Mouse (Mus musculus) hindbrain, embryonic 12.5 days (tissue): ENCODE data around the gene Fam171b. TPM values are rescaled to one million over a fixed set of nuclear protein-coding genes. Genes with fewer than 3 reads are reported as not detected.

Experiments
- ATAC-seq: fragments of 200-750 bp; cut with Nextera tagmentation; 2 replicates; pipeline ENCODE4 v1.8.0; 2017; ENCODE audit warnings: moderate TSS enrichment; ENCODE audit not compliant: low FRiP score
- H3K27ac ChIP-seq: fragments of 300-500 bp; sonication (generic); 2 replicates; pipeline ENCODE4 v1.5.1; 2016; ENCODE audit warnings: mild to moderate bottlenecking
- H3K27me3 ChIP-seq: fragments of 300-500 bp; sonication (generic); 2 replicates; pipeline ENCODE4 v1.6.1; 2016; ENCODE audit warnings: mild to moderate bottlenecking
- H3K36me3 ChIP-seq: fragments of 300-500 bp; sonication (generic); 2 replicates; pipeline ENCODE4 v1.6.1; 2016; ENCODE audit warnings: mild to moderate bottlenecking
- H3K4me1 ChIP-seq: fragments of 300-500 bp; sonication (generic); 2 replicates; pipeline ENCODE4 v1.6.1; 2016
- H3K4me2 ChIP-seq: fragments of 300-500 bp; sonication (generic); replicated peaks from 2 replicates; pipeline ENCODE4 v1.6.1; 2016; ENCODE audit warnings: mild to moderate bottlenecking
- H3K4me3 ChIP-seq: fragments of 300-500 bp; sonication (generic); 2 replicates; pipeline ENCODE4 v1.5.1; 2016; ENCODE audit warnings: mild to moderate bottlenecking
- H3K9ac ChIP-seq: fragments of 300-500 bp; sonication (generic); 2 replicates; pipeline ENCODE4 v1.6.1; 2016; ENCODE audit warnings: mild to moderate bottlenecking, moderate library complexity
- H3K9me3 ChIP-seq: fragments of 300-500 bp; sonication (generic); replicated peaks from 2 replicates; pipeline ENCODE4 v1.6.1; 2016; ENCODE audit warnings: mild to moderate bottlenecking
- WGBS: fragments of 180-500 bp; shearing (Covaris S2); methylation state at CpG from one replicate; pipeline ENCODE4 v1.1.7; 2016; 5-methylcytosine and 5-hydroxymethylcytosine counted together
- polyA plus RNA-seq: library from polyadenylated mRNA; unstranded; fragments of >200 nt; fragmentation: Nextera tagmentation; extraction: Ambion mirVana; gene quantifications from 2 replicates; pipeline ENCODE4 v1.2.1, GENCODE M21; 2016

Gene Fam171b
- polyA plus RNA-seq = 53.2 and 55.9 TPM in 2 replicates

- Histone ChIP-seq H3K4me2 (peak within 1 kb of the TSS; percentile 68), H3K4me1 (peaks cover 22% of the 10 kb centered on the region), H3K36me3 (no peaks in the 10 kb centered on the region), H3K27me3 (no peaks in the 10 kb centered on the region), H3K9ac (peak within 1 kb of the TSS; percentile 91), H3K9me3 (no peaks in the 10 kb centered on the region), H3K27ac (peak within 1 kb of the TSS; percentile 98), H3K4me3 (peak within 1 kb of the TSS; percentile 85)
- ATAC-seq = peak; percentile 94
- WGBS = under 1% methylated on average over 57 of the region's 63 CpGs
Observed at GRCm38 (mm10) chr2:83812483-83813272, at the start of gene Fam171b. Gene Fam171b (plus strand): TSS chr2:83812636.

GRCm38 (mm10) chr2:83766058-83766457 lies 46.4 kb upstream of the Fam171b start:
- 75% methylated on average over 6 of the region's 6 CpGs for WGBS
- Histone ChIP-seq H3K4me1 (no peaks in the 10 kb centered on the region), H3K27ac (no peak overlapping the region), H3K27me3 (no peaks in the 10 kb centered on the region), H3K9ac (no peak overlapping the region), H3K9me3 (no peaks in the 10 kb centered on the region), H3K36me3 (no peaks in the 10 kb centered on the region), H3K4me2 (no peak overlapping the region), H3K4me3 (no peak overlapping the region)
- ATAC-seq = no peak

GRCm38 (mm10) chr2:83766878-83767277 lies 45.6 kb upstream of the Fam171b start:
- Histone ChIP-seq H3K4me2 (no peak overlapping the region), H3K4me1 (no peaks in the 10 kb centered on the region), H3K36me3 (no peaks in the 10 kb centered on the region), H3K9me3 (no peaks in the 10 kb centered on the region), H3K9ac (no peak overlapping the region), H3K27me3 (no peaks in the 10 kb centered on the region), H3K4me3 (no peak overlapping the region), H3K27ac (no peak overlapping the region)
- no peak for ATAC-seq
- 83% methylated on average over 1 of the region's 1 CpGs for WGBS

DNA sequence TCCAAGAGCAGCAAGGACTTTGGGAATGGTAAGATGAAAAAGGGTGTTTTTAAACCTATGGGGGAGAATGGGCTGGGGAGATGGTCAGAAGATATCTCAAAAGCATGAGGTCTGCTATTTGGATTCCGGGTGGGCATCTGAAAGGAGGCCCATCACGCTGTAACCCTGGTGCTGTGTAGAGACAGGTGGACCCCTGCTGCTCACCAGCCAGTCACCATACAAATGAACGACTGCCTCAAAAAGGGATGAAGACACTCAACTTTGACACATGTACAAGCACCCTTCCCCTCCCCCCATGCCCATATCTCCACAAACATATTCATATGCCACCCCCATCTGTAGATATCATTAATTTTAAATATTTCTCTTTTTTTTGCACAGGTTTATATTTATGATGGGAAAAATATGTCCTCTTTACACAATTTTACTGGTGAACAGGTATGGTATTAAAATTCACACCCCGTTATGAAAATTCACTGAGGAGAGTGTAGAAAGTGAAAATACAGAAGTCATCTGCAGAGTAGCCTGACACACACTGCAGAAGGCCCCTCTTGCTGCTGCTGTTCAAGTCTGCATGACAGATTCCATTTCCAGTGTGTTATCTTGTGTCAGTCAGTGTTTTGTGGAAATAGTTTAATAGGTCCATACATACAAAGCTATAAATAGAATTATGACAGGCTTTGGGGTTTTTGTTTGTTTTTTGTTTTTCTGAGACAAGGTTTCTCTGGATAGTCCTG lies 44.0 kb upstream of the Fam171b start:
- H3K4me3 ChIP-seq = no peak overlapping the region
- 87% methylated on average over 4 of the region's 4 CpGs for WGBS
- H3K36me3 ChIP-seq = peaks cover 6% of the 10 kb centered on the region; the same call in 1 of the 2 replicates
- no peaks in the 10 kb centered on the region for H3K9me3 ChIP-seq
- no peak overlapping the region for H3K27ac ChIP-seq
- H3K4me1 ChIP-seq = no peaks in the 10 kb centered on the region
- no peak for ATAC-seq
- no peaks in the 10 kb centered on the region for H3K27me3 ChIP-seq
- H3K4me2 ChIP-seq = no peak overlapping the region
- no peak overlapping the region for H3K9ac ChIP-seq

- WGBS = 68% methylated on average over 7 of the region's 7 CpGs
- Histone ChIP-seq H3K27me3 (no peaks in the 10 kb centered on the region), H3K9ac (no peak overlapping the region), H3K9me3 (no peaks in the 10 kb centered on the region), H3K4me3 (no peak overlapping the region), H3K4me2 (no peak overlapping the region), H3K36me3 (peaks cover 6% of the 10 kb centered on the region; the same call in 1 of the 2 replicates), H3K27ac (no peak overlapping the region), H3K4me1 (no peaks in the 10 kb centered on the region)
- peak; percentile 67; the same call in 1 of the 2 replicates for ATAC-seq
Observed at GRCm38 (mm10) chr2:83771155-83771812, 41.2 kb upstream of the Fam171b start.

DNA sequence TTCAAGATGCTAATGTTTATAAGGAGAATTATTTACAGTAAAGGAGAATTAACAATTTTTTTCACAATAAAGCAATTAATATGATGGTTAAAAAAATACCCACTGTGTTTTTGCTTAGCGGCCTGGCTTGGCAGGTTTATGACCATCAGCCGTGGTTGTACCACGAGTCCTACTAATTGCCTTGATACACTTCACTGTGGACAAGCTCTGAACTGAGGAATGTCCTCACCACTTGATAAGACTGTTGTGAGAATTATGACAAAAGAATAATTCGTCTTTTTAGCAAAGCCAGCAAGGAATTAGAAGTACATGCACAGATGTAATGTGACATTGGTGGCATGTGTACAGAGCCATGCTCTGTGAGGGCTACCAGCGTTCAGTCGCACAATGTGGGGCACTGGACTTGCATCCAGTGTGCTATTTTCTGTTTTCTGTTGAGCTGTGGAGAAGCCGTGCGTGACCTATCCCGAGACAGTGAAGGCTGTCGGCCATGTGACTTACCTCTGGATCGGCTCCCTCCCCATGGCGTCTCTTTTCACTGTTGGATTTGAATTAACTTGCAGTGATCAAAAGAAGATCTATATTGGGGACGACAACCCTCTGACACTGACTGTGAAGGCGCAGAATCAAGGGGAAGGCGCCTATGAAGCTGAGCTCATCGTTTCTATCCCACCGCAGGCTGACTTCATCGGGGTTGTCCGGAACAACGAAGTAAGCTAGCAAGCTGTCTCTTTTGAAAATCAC lies 20.9 kb upstream of the Fam171b start:
- Histone ChIP-seq H3K9ac (no peak overlapping the region), H3K36me3 (peaks cover 9% of the 10 kb centered on the region), H3K9me3 (no peaks in the 10 kb centered on the region), H3K4me1 (no peaks in the 10 kb centered on the region), H3K27ac (no peak overlapping the region), H3K27me3 (no peaks in the 10 kb centered on the region), H3K4me2 (no peak overlapping the region; the same call in 1 of the 2 replicates), H3K4me3 (no peak overlapping the region)
- WGBS = 72% methylated on average over 20 of the region's 20 CpGs
- ATAC-seq = peak; percentile 89

DNA sequence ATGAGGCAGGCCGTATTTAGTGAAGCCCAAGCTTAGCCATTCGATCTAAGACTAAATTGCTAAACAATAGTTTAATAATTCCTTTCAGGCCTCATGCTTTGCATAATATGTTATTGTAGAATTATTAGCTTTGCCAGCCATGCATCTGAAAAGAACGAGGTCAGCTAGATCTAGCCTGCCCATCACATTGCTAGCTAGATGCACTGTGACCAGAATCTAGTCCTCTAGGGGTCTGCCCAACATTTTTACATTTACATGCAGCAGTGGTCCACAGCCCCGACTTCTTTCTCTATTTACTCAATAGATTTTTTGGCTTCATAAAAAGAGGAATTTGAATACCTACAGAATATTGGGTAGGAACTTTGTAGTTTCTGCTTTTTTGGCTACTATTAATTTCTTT lies 20.3 kb upstream of the Fam171b start:
- peak; percentile 53; the same call in 1 of the 2 replicates for ATAC-seq
- no peaks in the 10 kb centered on the region for H3K4me1 ChIP-seq
- WGBS = 73% methylated on average over 4 of the region's 4 CpGs
- H3K4me2 ChIP-seq = no peak overlapping the region; the same call in 1 of the 2 replicates
- H3K9me3 ChIP-seq = no peaks in the 10 kb centered on the region
- H3K27me3 ChIP-seq = no peaks in the 10 kb centered on the region
- H3K9ac ChIP-seq = no peak overlapping the region
- peaks cover 12% of the 10 kb centered on the region for H3K36me3 ChIP-seq
- H3K4me3 ChIP-seq = no peak overlapping the region
- no peak overlapping the region for H3K27ac ChIP-seq

DNA sequence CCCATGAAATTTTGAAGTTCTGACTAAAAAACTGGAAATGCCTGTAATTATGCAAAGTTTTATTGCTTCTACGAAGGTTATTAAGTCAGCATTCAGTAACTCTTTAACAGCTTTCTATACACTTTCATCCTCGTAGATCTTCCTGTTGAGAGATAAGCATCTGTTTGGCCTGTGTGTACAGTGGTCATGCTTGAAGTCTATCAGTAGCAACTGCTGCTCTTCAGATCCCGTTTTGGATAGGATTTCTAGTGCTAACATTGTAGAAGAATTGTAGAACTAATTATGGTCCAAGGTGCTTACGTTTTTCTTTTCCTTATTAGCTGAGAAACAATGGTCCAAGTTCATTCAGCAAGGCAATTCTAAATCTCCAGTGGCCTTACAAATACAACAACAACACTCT lies 16.7 kb upstream of the Fam171b start:
- WGBS = 89% methylated on average over 4 of the region's 4 CpGs
- peaks cover 8% of the 10 kb centered on the region for H3K36me3 ChIP-seq
- H3K4me1 ChIP-seq = no peaks in the 10 kb centered on the region
- no peak overlapping the region for H3K4me3 ChIP-seq
- H3K9me3 ChIP-seq = no peaks in the 10 kb centered on the region
- no peak overlapping the region for H3K4me2 ChIP-seq
- H3K27me3 ChIP-seq = no peaks in the 10 kb centered on the region
- no peak overlapping the region for H3K27ac ChIP-seq
- no peak overlapping the region for H3K9ac ChIP-seq
- ATAC-seq = no peak

DNA sequence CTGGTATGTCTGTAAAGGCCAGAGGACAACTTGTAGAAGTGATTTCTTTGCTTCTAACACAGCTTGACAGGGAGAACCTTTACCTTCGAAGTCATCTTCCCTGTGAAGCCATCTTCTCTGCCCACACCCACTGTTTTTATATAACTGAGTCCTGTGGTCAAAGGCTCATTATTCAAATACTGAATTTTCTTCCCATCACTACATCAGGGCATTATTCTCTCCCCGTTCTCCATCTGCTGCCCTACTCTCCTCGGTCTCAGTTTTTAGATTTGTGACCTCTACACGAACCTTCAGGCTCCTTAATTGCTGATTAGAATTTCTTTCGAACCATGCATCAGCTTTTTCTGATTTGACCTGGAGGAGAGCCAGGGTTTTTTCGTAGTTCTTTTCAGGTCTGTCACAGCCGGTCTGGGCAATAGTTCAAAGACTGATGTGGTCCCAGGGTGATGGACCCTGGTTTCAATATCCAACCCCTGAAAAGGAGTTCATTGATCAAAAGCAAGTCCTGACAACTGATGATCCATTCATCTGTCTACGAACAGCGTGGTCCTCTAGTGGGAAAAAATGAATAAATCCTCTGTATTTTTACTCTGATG lies 14.4 kb upstream of the Fam171b start:
- H3K4me3 ChIP-seq = no peak overlapping the region
- no peak overlapping the region for H3K9ac ChIP-seq
- no peaks in the 10 kb centered on the region for H3K4me1 ChIP-seq
- H3K9me3 ChIP-seq = no peaks in the 10 kb centered on the region
- H3K36me3 ChIP-seq = peaks cover 18% of the 10 kb centered on the region
- no peak for ATAC-seq
- no peaks in the 10 kb centered on the region for H3K27me3 ChIP-seq
- 54% methylated on average over 9 of the region's 9 CpGs for WGBS
- H3K27ac ChIP-seq = no peak overlapping the region
- no peak overlapping the region for H3K4me2 ChIP-seq

DNA sequence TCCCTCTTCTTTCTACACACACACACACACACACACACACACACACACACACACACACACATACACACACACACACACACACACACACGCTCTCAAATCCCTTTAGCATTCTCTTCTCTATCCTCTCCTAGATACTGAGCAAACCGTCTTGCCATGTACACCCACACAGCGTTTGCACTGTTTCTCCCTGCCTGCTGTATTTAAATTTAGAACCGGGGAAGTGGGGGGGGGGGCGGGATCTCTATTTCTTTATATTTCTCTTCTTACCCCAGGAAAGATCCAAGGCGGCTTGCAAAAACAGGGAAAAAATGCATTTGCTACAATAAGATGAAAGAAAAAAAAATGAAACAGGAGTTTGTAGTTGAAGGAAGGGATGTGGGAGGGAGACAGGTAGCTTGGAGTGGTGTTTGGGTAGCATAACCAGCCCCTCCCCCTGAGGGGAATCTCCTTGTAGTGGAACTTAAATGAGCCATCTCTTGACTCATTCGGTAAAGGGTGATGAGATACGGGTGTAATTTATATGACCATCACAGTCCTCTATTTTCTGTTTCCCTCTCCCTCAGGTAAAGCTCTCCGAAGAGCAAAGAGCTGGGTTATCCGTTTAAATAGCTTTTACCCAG lies 947 bp downstream of the Fam171b start:
- Histone ChIP-seq H3K27ac (peak overlapping the region; percentile 98), H3K4me3 (peak overlapping the region; percentile 85), H3K4me2 (peak overlapping the region; percentile 68), H3K27me3 (no peaks in the 10 kb centered on the region), H3K9me3 (no peaks in the 10 kb centered on the region), H3K9ac (peak overlapping the region; percentile 91), H3K4me1 (peaks cover 22% of the 10 kb centered on the region), H3K36me3 (no peaks in the 10 kb centered on the region)
- 14% methylated on average over 9 of the region's 10 CpGs for WGBS
- ATAC-seq = 0 out of 2 replicates have a peak, but pooled peaks have one; percentile 31

- no peaks in the 10 kb centered on the region for H3K36me3 ChIP-seq
- WGBS = 55% methylated on average over 6 of the region's 6 CpGs
- H3K4me1 ChIP-seq = peaks cover 22% of the 10 kb centered on the region
- peak overlapping the region; percentile 91; the same call in 1 of the 2 replicates for H3K9ac ChIP-seq
- peak overlapping the region; percentile 85 for H3K4me3 ChIP-seq
- no peaks in the 10 kb centered on the region for H3K9me3 ChIP-seq
- H3K4me2 ChIP-seq = peak overlapping the region; percentile 68
- peak overlapping the region; percentile 98; the same call in 1 of the 2 replicates for H3K27ac ChIP-seq
- ATAC-seq = no peak
- no peaks in the 10 kb centered on the region for H3K27me3 ChIP-seq
Observed at GRCm38 (mm10) chr2:83814009-83814408, 1.6 kb downstream of the Fam171b start.
